Mouse (Mus musculus) hindbrain, embryonic 10.5 days (tissue): ENCODE measurements around the gene Slc9b2. TPM values are rescaled to one million over a fixed set of nuclear protein-coding genes. Genes with fewer than 3 reads are reported as not detected.

ENCODE experiments used
- DNase-seq: peaks from one replicate; pipeline ENCODE4 v3.0.0-alpha.2; 2017; ENCODE audit warnings: low spot score
- H3K27ac ChIP-seq: fragments of 300-500 bp; sonication (generic); 2 replicates; pipeline ENCODE4 v1.5.1; 2016; ENCODE audit warnings: mild to moderate bottlenecking, moderate library complexity
- H3K27me3 ChIP-seq: fragments of 300-500 bp; sonication (generic); 2 replicates; pipeline ENCODE4 v1.6.1; 2016; ENCODE audit warnings: mild to moderate bottlenecking; ENCODE audit not compliant: poor library complexity, insufficient read depth, severe bottlenecking
- H3K36me3 ChIP-seq: fragments of 300-500 bp; sonication (generic); 2 replicates; pipeline ENCODE4 v1.6.1; 2016; ENCODE audit warnings: mild to moderate bottlenecking, moderate library complexity
- H3K4me1 ChIP-seq: fragments of 300-500 bp; sonication (generic); replicated peaks from 2 replicates; pipeline ENCODE4 v1.6.1; 2016; ENCODE audit warnings: mild to moderate bottlenecking
- H3K4me3 ChIP-seq: fragments of 300-500 bp; sonication (generic); 2 replicates; pipeline ENCODE4 v1.5.1; 2016; ENCODE audit warnings: mild to moderate bottlenecking, moderate library complexity
- H3K9me3 ChIP-seq: fragments of 300-500 bp; sonication (generic); 2 replicates; pipeline ENCODE4 v1.6.1; 2016; ENCODE audit warnings: mild to moderate bottlenecking, moderate library complexity
- WGBS: fragments of 180-500 bp; shearing (Covaris S2); methylation state at CpG from one replicate; pipeline ENCODE4 v1.1.7; 2016; 5-methylcytosine and 5-hydroxymethylcytosine counted together
- polyA plus RNA-seq: library from polyadenylated mRNA; unstranded; fragments of >200 nt; fragmentation: Nextera tagmentation; extraction: Ambion mirVana; gene quantifications from 2 replicates; pipeline ENCODE4 v1.2.1, GENCODE M21; 2016

Gene Slc9b2
- polyA plus RNA-seq, 1 experiment from 2014 or later = 1.9 TPM

DNA sequence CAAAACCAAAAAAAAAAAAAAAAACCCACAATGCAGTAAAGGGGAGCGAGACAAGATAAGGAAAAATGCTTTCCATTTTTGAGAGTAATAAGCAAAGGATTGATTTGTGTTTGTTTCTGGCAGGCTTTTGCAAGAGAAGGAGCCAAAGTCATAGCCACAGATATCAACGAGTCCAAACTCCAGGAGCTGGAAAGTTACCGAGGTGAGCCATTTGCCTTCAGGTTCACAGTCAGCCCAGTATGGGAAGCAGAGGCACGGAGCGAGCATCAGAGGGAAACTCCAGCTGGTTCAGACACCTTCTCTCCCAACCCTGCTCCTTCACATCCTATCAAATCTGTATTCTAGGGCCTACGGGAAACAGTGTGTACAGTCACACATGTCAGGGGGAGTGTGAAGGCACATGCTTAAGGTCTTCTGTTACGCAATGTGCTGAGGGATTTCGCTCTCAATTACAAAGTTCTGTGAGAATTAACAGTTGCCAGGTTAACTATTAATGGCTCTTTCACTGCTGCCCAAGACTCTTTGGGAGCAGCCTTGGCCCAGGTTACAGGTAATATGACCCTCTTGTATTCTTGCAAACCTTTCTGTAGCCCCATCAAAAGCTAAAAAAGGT lies 19.3 kb upstream of the Slc9b2 start:
- 91% methylated on average over 8 of the region's 8 CpGs for WGBS
- H3K27ac ChIP-seq = no peak overlapping the region
- no peaks in the 10 kb centered on the region for H3K9me3 ChIP-seq
- no peak for DNase-seq
- no peak overlapping the region for H3K4me3 ChIP-seq
- no peaks in the 10 kb centered on the region for H3K36me3 ChIP-seq
- H3K4me1 ChIP-seq = no peaks in the 10 kb centered on the region
- H3K27me3 ChIP-seq = no peaks in the 10 kb centered on the region

DNA sequence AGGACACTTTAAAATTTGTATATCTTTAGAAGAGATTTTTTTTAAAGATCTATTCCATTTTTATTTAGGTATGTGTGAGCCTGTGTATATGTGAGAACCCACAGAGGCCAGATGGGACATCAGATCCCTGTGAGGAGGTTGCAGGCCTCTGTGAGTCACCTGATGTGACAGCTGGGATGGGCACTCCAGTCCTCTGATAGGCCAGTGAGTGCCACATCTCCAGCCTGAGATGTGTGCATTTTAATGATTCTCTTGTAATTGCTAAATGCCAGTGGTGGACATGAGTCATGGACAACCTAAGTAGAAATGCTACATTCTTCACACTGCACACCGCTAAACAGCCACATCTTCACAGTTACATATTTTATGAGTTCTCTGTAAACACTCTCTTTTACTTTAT lies 18.4 kb upstream of the Slc9b2 start:
- no peaks in the 10 kb centered on the region; the same call in 1 of the 2 replicates for H3K4me1 ChIP-seq
- no peak overlapping the region for H3K27ac ChIP-seq
- H3K9me3 ChIP-seq = no peaks in the 10 kb centered on the region
- no peaks in the 10 kb centered on the region for H3K36me3 ChIP-seq
- WGBS = 90% methylated on average over 1 of the region's 1 CpGs
- DNase-seq = no peak
- no peaks in the 10 kb centered on the region for H3K27me3 ChIP-seq
- H3K4me3 ChIP-seq = no peak overlapping the region

DNA sequence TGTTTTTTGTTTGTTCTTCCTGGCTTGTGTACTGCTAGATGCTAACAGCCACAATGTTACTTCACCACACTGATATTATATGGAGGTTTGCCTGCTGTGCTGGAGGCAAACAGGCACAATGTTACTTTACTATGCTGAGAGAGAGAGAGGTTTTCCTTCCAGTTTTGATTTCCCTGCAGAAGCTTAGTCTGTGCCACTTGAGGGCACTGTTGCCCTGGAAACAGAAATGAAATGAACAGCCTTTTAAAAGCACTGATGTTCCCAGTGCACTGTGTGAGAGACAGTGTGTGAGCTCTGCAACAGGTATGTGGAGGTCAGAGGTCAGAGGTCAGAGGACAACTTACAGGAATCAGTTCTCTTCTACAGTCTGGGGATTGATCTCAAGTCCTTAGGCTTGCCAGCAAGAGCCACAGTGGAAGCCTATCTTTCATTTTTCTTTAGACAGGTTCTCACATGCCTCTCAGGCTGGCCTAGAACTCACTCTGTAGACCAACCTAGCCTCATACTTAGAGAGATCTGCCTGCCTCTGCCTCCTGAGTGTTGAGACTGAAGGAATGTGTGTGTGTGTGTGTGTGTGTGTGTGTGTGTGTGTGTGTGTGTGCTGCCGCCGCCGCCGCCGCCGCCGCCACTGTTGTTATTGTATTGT lies 17.1 kb upstream of the Slc9b2 start:
- WGBS = 93% methylated on average over 7 of the region's 7 CpGs
- H3K9me3 ChIP-seq = no peaks in the 10 kb centered on the region
- H3K4me3 ChIP-seq = no peak overlapping the region
- no peak overlapping the region for H3K27ac ChIP-seq
- no peaks in the 10 kb centered on the region for H3K36me3 ChIP-seq
- H3K4me1 ChIP-seq = no peaks in the 10 kb centered on the region; the same call in 1 of the 2 replicates
- peak; percentile 52 for DNase-seq
- H3K27me3 ChIP-seq = no peaks in the 10 kb centered on the region

DNA sequence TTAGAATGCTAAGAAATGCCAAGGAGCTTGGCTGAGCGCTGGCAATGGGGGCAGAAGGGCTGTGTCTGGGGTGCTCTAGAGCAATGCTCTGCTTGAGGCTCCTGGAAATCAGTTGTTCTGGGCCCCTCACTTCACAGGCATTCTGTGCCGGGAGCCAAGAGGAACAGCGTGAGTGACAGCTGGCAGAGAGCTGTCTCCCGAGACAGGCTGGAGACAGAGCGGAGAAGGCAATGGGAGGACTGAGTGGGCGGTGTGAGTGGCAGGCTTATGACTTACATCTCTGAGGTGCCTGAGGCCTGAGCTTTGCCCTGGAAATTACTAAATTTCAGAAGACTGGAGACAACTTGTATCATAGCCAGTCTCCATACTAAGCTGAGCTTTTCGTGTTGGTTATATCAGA lies 13.8 kb upstream of the Slc9b2 start:
- no peaks in the 10 kb centered on the region; the same call in 1 of the 2 replicates for H3K4me1 ChIP-seq
- no peaks in the 10 kb centered on the region for H3K27me3 ChIP-seq
- no peaks in the 10 kb centered on the region for H3K36me3 ChIP-seq
- H3K9me3 ChIP-seq = no peaks in the 10 kb centered on the region
- DNase-seq = peak; percentile 20
- H3K27ac ChIP-seq = no peak overlapping the region
- no peak overlapping the region for H3K4me3 ChIP-seq
- WGBS = 44% methylated on average over 7 of the region's 7 CpGs

DNA sequence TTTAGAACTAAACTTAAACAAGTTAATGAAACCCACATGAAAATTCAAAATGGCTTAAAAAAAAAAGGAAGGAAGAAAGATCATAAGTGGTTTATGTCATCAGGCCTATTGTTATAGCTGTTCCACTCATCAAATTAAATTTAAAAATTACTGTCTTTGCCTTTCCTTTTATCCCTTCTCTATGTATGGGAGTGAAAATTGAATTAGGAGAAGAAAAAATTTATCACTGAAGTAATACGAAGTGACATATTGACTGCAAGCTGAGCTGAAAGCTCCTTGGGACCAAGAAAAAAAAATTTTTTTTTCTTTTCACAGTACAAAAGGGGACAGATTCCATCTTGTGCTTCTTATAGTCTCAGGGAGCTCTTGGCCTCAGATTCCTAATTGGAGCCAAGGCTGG lies 11.9 kb upstream of the Slc9b2 start:
- WGBS = 93% methylated on average over 1 of the region's 1 CpGs
- Histone ChIP-seq H3K9me3 (no peaks in the 10 kb centered on the region), H3K36me3 (no peaks in the 10 kb centered on the region), H3K27me3 (no peaks in the 10 kb centered on the region), H3K4me1 (no peaks in the 10 kb centered on the region; the same call in 1 of the 2 replicates), H3K27ac (no peak overlapping the region), H3K4me3 (no peak overlapping the region)
- DNase-seq = no peak

- no peaks in the 10 kb centered on the region for H3K9me3 ChIP-seq
- H3K4me3 ChIP-seq = no peak overlapping the region
- no peak overlapping the region for H3K27ac ChIP-seq
- no peaks in the 10 kb centered on the region for H3K27me3 ChIP-seq
- 89% methylated on average over 3 of the region's 3 CpGs for WGBS
- peaks cover 8% of the 10 kb centered on the region for H3K4me1 ChIP-seq
- DNase-seq = no peak
- H3K36me3 ChIP-seq = no peaks in the 10 kb centered on the region
Observed at GRCm38 (mm10) chr3:135298560-135298959, 8.9 kb upstream of the Slc9b2 start.

- H3K4me3 ChIP-seq = no peak overlapping the region
- H3K27ac ChIP-seq = no peak overlapping the region
- WGBS = 77% methylated on average over 6 of the region's 6 CpGs
- no peak for DNase-seq
- no peaks in the 10 kb centered on the region for H3K36me3 ChIP-seq
- H3K4me1 ChIP-seq = peaks cover 23% of the 10 kb centered on the region
- no peaks in the 10 kb centered on the region for H3K27me3 ChIP-seq
- H3K9me3 ChIP-seq = no peaks in the 10 kb centered on the region
Observed at GRCm38 (mm10) chr3:135300081-135300480, 7.4 kb upstream of the Slc9b2 start.

DNA sequence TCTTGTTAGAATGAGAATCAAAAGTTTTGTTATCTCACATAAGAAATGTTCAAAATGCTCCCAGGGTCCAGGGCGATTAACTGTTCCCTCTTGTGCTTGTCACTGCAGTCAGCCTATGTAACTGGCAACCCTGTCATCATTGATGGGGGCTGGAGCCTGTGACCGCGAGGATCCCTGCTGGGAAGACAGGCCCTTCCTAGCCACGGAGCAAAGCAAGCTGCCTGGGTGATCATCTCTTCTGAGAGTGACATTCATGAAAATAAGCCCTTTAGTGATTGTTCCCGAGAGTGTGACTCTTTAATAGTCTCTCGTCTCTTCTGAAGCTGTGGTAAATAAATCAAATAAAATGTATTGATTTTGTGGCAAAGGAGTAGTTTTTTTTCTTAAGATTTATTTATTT lies 3.4 kb upstream of the Slc9b2 start:
- Histone ChIP-seq H3K9me3 (no peaks in the 10 kb centered on the region), H3K36me3 (no peaks in the 10 kb centered on the region), H3K4me3 (no peak overlapping the region), H3K4me1 (peaks cover 46% of the 10 kb centered on the region), H3K27ac (peak overlapping the region; percentile 66; the same call in 1 of the 2 replicates), H3K27me3 (peaks cover 18% of the 10 kb centered on the region)
- WGBS = 10% methylated on average over 6 of the region's 6 CpGs
- DNase-seq = peak; percentile 42

GRCm38 (mm10) chr3:135304566-135304965 lies 2.9 kb upstream of the Slc9b2 start:
- DNase-seq = peak; percentile 32
- 11% methylated on average over 9 of the region's 9 CpGs for WGBS
- H3K27me3 ChIP-seq = peaks cover 18% of the 10 kb centered on the region
- no peaks in the 10 kb centered on the region for H3K9me3 ChIP-seq
- H3K36me3 ChIP-seq = no peaks in the 10 kb centered on the region
- H3K4me3 ChIP-seq = no peak overlapping the region
- peak overlapping the region; percentile 16 for H3K27ac ChIP-seq
- H3K4me1 ChIP-seq = peaks cover 46% of the 10 kb centered on the region

DNA sequence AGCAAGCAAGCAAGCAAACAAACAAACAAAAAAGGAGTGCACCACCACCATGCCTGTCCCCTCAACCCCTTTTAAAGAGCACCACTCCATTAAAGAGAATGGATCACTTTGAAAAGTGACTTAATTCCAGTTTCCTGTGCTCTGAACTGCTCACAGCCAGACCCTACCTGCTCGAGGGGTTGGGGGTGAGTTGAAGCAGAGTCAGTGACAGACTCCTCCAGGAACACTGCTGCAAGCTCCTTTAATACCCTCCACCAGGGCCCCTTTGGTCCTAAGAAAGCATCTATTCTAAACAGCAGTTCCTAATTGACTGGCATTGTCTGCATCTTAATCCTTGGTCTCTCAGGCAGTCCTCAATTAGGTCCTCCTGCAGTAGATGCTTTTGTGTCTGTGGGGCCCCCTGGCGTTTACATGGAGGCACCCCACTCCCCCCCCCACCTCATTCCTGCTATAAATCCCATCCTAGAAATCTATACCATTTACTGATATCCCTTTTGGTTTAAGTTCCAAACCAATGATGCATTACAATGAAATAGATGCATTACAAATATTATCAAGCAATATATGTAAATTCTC lies 5.5 kb downstream of the Slc9b2 start:
- Histone ChIP-seq H3K4me1 (peaks cover 9% of the 10 kb centered on the region), H3K27ac (no peak overlapping the region), H3K9me3 (0 out of 2 replicates have a peak, but pooled peaks cover 7% of the 10 kb centered on the region), H3K36me3 (no peaks in the 10 kb centered on the region), H3K27me3 (peaks cover 5% of the 10 kb centered on the region), H3K4me3 (no peak overlapping the region)
- DNase-seq = no peak
- 30% methylated on average over 2 of the region's 2 CpGs for WGBS

- WGBS = 39% methylated on average over 2 of the region's 2 CpGs
Observed at GRCm38 (mm10) chr3:135313727-135314126, 6.2 kb downstream of the Slc9b2 start.

GRCm38 (mm10) chr3:135314811-135315210 lies 7.3 kb downstream of the Slc9b2 start:
- Histone ChIP-seq H3K27ac (no peak overlapping the region), H3K36me3 (no peaks in the 10 kb centered on the region), H3K27me3 (no peaks in the 10 kb centered on the region), H3K9me3 (0 out of 2 replicates have a peak, but pooled peaks cover 7% of the 10 kb centered on the region), H3K4me1 (peaks cover 7% of the 10 kb centered on the region), H3K4me3 (no peak overlapping the region)
- peak; percentile 22 for DNase-seq
- 65% methylated on average over 2 of the region's 2 CpGs for WGBS

More at GRCm38 (mm10) chr3:135313727-135314126, 6.2 kb downstream of the Slc9b2 start:
- no peaks in the 10 kb centered on the region for H3K27me3 ChIP-seq
- peaks cover 7% of the 10 kb centered on the region for H3K4me1 ChIP-seq
- no peak overlapping the region for H3K27ac ChIP-seq
- no peaks in the 10 kb centered on the region for H3K36me3 ChIP-seq
- no peak overlapping the region for H3K4me3 ChIP-seq
- peak; percentile 51 for DNase-seq
- 0 out of 2 replicates have a peak, but pooled peaks cover 7% of the 10 kb centered on the region for H3K9me3 ChIP-seq
